Mouse (Mus musculus): ENCODE measurements around the gene Wasf3. TPM values are rescaled to one million over a fixed set of nuclear protein-coding genes. Genes with fewer than 3 reads are reported as not detected.
"Not testable (repeated sequence)": the region's sequence is repeated elsewhere in the genome, so short reads cannot be mapped to it uniquely, and the experiment has no call there.

The Wasf3 gene
- total RNA-seq, 2 experiments from 2014 or later = 12.7 to 21.1 TPM

- no peak for DNase-seq (ENCODE audit: low spot score in 2 of 2)
Measured at GRCm38 (mm10) chr5:146439152-146439781, 54.5 kb downstream of the Wasf3 start.

DNA sequence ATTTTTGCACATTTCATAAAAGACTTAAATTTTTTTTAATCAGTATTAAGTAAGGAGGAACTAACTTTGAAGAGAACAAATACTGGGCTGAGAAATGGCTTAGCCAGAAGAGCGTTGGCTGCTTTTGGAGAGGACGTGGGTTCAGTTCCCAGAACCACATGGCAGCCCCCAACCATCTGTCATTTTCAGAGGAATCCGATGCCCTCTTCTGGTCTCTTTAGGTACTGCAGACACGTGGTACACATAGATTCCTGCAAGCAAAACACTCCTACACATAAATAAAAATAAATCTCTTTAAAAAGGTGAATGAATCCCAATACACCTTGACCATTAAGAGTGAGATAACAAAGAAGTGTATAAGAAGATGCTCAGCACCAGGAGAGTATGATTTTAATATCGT lies 55.5 kb downstream of the Wasf3 start:
- DNase-seq (ENCODE audit: low spot score in 2 of 2) = no peak

GRCm38 (mm10) chr5:146442767-146443166 lies 58.0 kb downstream of the Wasf3 start:
- DNase-seq (ENCODE audit: low spot score in 2 of 2) = no peak

DNA sequence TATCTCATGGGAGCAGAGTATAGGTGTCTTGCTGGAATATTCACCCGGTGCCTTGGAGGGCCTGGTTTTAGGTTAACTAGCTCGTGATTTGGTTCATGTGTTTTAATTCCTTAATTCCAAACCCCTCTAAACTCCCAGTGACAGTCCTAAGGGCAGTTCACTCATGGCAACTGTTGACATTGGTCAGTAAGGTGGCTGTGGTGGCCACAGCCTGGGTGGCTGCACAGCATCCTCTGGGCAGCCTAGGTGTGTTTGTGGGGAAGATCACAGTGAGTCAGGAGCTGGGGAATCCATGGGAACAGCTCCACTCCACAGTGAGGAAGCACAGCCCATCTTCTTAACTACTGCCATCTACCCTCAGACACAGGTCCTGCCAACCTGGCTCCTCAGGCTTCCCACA lies 61.8 kb downstream of the Wasf3 start:
- no peak for DNase-seq (ENCODE audit: low spot score in 2 of 2)

GRCm38 (mm10) chr5:146451592-146452254 lies 66.9 kb downstream of the Wasf3 start:
- DNase-seq (ENCODE audit: low spot score in 2 of 2) = no peak

DNA sequence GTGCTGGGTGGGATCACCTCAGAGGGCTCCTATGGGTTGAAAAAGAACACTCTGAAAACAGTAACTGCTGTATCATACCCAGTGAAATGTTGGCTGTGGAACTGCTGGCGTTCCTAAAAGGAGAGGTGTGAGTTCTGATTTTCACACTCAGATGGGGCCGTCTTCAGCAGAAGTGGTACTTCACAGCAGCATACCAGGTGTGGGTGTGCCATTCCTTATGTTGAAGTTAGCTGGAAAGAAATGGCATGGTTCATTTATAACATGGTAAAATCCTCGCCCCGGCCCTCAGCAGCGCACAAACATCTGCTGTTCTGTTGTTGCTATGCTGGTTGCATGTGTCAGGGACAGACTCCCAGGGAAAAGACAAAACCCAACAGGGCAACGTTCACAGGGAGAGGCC lies 68.8 kb downstream of the Wasf3 start:
- no peak for DNase-seq (ENCODE audit: low spot score in 2 of 2)

- DNase-seq (ENCODE audit: low spot score in 2 of 2) = no peak
Measured at GRCm38 (mm10) chr5:146461612-146462011, 76.8 kb downstream of the Wasf3 start.

- no peak for DNase-seq (ENCODE audit: low spot score in 2 of 2)
Measured at GRCm38 (mm10) chr5:146466663-146467062, 81.9 kb downstream of the Wasf3 start.

DNA sequence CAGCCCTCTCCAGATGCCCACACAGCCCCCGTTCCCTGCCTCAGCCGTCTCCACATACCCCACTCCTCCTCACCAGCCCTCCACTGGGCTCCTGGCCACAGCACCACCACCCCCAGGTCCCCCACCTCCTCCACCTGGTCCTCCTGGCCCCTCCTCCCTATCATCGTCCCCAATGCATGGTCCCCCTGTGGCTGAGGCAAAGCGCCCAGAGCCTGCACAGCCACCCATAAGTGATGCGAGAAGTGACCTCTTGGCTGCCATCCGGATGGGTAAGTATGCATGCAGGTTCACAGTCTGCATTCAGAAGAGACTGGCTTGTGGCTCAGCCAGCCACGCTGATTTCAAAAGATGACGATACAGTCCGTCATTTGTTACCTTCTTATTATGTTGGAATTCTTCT lies 83.5 kb downstream of the Wasf3 start:
- no peak for DNase-seq (ENCODE audit: low spot score in 2 of 2)

- no peak for DNase-seq (ENCODE audit: low spot score in 2 of 2)
Measured at GRCm38 (mm10) chr5:146470821-146471220, 86.0 kb downstream of the Wasf3 start.

GRCm38 (mm10) chr5:146471311-146471710 lies 86.5 kb downstream of the Wasf3 start:
- DNase-seq (ENCODE audit: low spot score in 2 of 2) = no peak

DNA sequence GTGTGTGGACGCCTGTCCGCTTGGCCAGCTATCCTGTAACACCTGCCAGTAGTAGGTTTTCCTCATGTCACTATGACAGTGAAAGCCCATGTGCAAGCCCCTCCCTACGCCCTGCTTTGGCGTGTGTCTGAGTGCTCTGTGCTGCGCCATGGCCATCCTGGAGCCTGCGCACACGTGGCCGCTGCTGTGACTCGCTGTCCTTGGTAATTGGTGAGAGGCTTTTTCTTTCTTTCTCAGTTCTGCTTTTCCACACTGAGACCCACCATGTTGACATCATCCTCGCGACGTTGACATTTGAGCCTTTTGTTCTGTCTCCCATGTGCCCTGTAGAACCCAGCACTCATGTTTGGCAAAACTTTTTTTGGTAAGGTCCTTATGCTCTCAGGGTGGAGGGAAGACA lies 87.0 kb downstream of the Wasf3 start:
- peak; percentile 20 to 25 for DNase-seq (ENCODE audit: low spot score in 2 of 2)

GRCm38 (mm10) chr5:146479564-146479963 lies 94.8 kb downstream of the Wasf3 start:
- peak; percentile 19 to 30 for DNase-seq (ENCODE audit: low spot score in 2 of 2)

- not testable (repeated sequence) for DNase-seq (ENCODE audit: low spot score in 2 of 2)
Measured at GRCm38 (mm10) chr5:146481665-146482064, 96.9 kb downstream of the Wasf3 start, which contains the start of gene Gm6408. TSS of gene Gm6408 (plus strand) at chr5:146481965.

DNA sequence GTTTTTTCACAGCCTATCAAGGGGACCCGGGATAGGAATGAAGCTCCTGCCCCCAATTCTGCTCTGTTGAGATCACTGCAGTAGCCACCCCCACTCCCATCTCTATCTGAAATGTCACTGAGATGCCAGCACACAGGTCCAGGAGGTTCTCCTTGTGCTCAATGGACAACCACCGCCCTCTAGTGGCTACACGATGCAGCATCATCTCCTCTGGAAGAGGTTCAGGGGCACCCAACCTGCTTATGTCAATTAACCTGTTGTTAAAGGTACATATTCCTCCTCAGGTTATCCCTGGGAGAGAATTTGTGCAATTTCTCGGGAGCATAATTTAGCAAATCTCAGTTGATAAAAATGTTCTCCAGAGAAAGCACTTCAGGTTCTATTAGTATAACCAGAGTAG lies 104.2 kb downstream of the Wasf3 start:
- DNase-seq (ENCODE audit: low spot score in 2 of 2) = peak in 1 of 2 experiments; percentile 21

- not testable (repeated sequence) for DNase-seq (ENCODE audit: low spot score in 2 of 2)
Measured at GRCm38 (mm10) chr5:146491063-146491462, 106.3 kb downstream of the Wasf3 start, which contains the start of gene Gm6370. TSS of gene Gm6370 (plus strand) at chr5:146491363.

DNA sequence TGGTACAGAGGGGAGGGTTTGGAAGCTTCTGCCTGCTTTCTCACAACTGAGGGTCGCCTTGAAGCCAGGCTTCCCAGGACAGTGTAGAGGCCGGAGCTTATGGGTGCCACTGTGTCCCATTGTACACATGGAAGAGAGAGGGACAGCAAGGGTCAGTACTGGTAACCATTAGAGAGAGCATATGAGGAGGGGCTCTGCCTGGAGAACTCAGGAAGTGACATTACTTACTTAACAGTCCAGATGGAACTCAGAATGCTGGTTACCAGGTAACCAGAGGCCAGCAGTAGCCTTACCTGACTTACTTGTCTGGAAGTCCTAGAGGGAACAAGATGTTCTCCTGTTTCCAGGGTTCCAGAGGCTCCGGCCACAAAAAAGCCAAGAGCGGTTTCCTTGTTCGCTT lies 117.3 kb downstream of the Wasf3 start, which contains the start of gene 4930449I24Rik:
4930449I24Rik (plus strand) TSS at position 301 of the 400 bp plus-strand sequence.
- not testable (repeated sequence) for DNase-seq (ENCODE audit: low spot score in 2 of 2)

DNA sequence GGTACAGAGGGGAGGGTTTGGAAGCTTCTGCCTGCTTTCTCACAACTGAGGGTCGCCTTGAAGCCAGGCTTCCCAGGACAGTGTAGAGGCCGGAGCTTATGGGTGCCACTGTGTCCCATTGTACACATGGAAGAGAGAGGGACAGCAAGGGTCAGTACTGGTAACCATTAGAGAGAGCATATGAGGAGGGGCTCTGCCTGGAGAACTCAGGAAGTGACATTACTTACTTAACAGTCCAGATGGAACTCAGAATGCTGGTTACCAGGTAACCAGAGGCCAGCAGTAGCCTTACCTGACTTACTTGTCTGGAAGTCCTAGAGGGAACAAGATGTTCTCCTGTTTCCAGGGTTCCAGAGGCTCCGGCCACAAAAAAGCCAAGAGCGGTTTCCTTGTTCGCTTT lies 129.0 kb downstream of the Wasf3 start, which contains the start of gene Gm3402:
Gm3402 (plus strand) TSS at position 301 of the 400 bp plus-strand sequence.
- not testable (repeated sequence) for DNase-seq (ENCODE audit: low spot score in 2 of 2)

Measured in adrenal gland, adult 18-20 months (tissue).